Mouse (Mus musculus) ES-E14 (cell line): ENCODE measurements around the gene Rtn3.

Source experiments
- CHD2 ChIP-seq: IDR thresholded peaks from 2 replicates; pipeline ENCODE4 v1.6.1; 2014; ENCODE audit warnings: mild to moderate bottlenecking, low read depth, low read length, inconsistent platforms
- ZNF384 ChIP-seq: IDR thresholded peaks from 2 replicates; pipeline ENCODE4 v1.6.1; 2012; ENCODE audit warnings: low read depth, low read length, inconsistent platforms

GRCm38 (mm10) chr19:7498816-7499215, 15.7 kb upstream of the Rtn3 start:
- TF ChIP-seq CHD2 (no peak), ZNF384 (no peak)
